Mouse (Mus musculus) CD4-positive, CD25-positive, alpha-beta regulatory T cell, adult 4 months (primary cell): ENCODE results near the gene Gper1. TPM values are rescaled to one million over a fixed set of nuclear protein-coding genes. Genes with fewer than 3 reads are reported as not detected.
"Not testable (repeated sequence)": the region's sequence is repeated elsewhere in the genome, so short reads cannot be mapped to it uniquely, and the experiment has no call there.

ENCODE experiments used
- ATAC-seq: one replicate; pipeline ENCODE4 v1.8.0; 2017
- polyA plus RNA-seq, 2 experiments: library from polyadenylated mRNA; unstranded; fragments of 100-300 nt; shearing (Covaris generic); gene quantifications; one replicate each; pipeline ENCODE4 v1.2.1; 2017

The Gper1 gene
- polyA plus RNA-seq, 2 experiments from 2014 or later, result not detected

GRCm38 (mm10) chr5:139390324-139391119, 32.4 kb upstream of the Gper1 start:
- ATAC-seq, result not testable (repeated sequence)

GRCm38 (mm10) chr5:139391309-139391990, 31.5 kb upstream of the Gper1 start:
- no peak for ATAC-seq

- ATAC-seq, result no peak
These were observed 30.4 kb upstream of the Gper1 start for GRCm38 (mm10) chr5:139392219-139393196.

- ATAC-seq, result no peak
These were observed 29.8 kb upstream of the Gper1 start for GRCm38 (mm10) chr5:139393197-139393588.

GRCm38 (mm10) chr5:139394399-139394798, 28.6 kb upstream of the Gper1 start:
- ATAC-seq, result no peak

GRCm38 (mm10) chr5:139395528-139395927, 27.4 kb upstream of the Gper1 start:
- ATAC-seq, result no peak

- ATAC-seq, result no peak
These were observed 25.5 kb upstream of the Gper1 start for GRCm38 (mm10) chr5:139397359-139397916.

- peak; percentile 90 for ATAC-seq
These were observed 24.8 kb upstream of the Gper1 start for GRCm38 (mm10) chr5:139397959-139398753.

- ATAC-seq, result no peak
These were observed 24.2 kb upstream of the Gper1 start for GRCm38 (mm10) chr5:139398786-139399185.

GRCm38 (mm10) chr5:139399991-139400390, 23.0 kb upstream of the Gper1 start:
- no peak for ATAC-seq

- no peak for ATAC-seq
These were observed 20.8 kb upstream of the Gper1 start for GRCm38 (mm10) chr5:139402106-139402505.

- no peak for ATAC-seq
These were observed 19.2 kb upstream of the Gper1 start for GRCm38 (mm10) chr5:139403692-139404260.

GRCm38 (mm10) chr5:139404801-139405401, 18.1 kb upstream of the Gper1 start, which contains the start of gene C130050O18Rik:
Gene C130050O18Rik (plus strand): TSS chr5:139405280.
- no peak for ATAC-seq

- no peak for ATAC-seq
These were observed 17.5 kb upstream of the Gper1 start for GRCm38 (mm10) chr5:139405478-139405877.

- no peak for ATAC-seq
These were observed 17.0 kb upstream of the Gper1 start for GRCm38 (mm10) chr5:139405953-139406352.

- ATAC-seq, result no peak
These were observed 15.6 kb upstream of the Gper1 start for GRCm38 (mm10) chr5:139407121-139407885.

GRCm38 (mm10) chr5:139408511-139408910, 14.4 kb upstream of the Gper1 start:
- no peak for ATAC-seq

GRCm38 (mm10) chr5:139409412-139409811, 13.5 kb upstream of the Gper1 start:
- ATAC-seq, result no peak

- no peak for ATAC-seq
These were observed 12.9 kb upstream of the Gper1 start for GRCm38 (mm10) chr5:139410056-139410455.

GRCm38 (mm10) chr5:139411117-139411516, 11.8 kb upstream of the Gper1 start:
- no peak for ATAC-seq
